Mouse (Mus musculus): ENCODE measurements around the gene Dgkh.

- TF ChIP-seq CTCF (conservative IDR thresholded peaks at IDR 0.05; ENCODE audit: low read length) (no peak), POU5F1 (IDR thresholded peaks at IDR 0.05; ENCODE audit: borderline replicate concordance, low read length) (no peak), NANOG (IDR thresholded peaks at IDR 0.05; ENCODE audit: borderline replicate concordance, low read length) (no peak)
These were observed 26.9 kb upstream of the Dgkh start for GRCm38 (mm10) chr14:78759491-78759890.
